Mouse (Mus musculus) ovary, adult 18-20 months (tissue): Measurements from ENCODE around the gene Syne3.
A peak's percentile ranks its signal among the peaks of the same experiment; 100 is the strongest.

Experiments
- DNase-seq: peaks from one replicate; pipeline ENCODE4 v3.0.0; 2022; ENCODE audit warnings: low spot score, mixed read lengths

Gene Syne3

DNA sequence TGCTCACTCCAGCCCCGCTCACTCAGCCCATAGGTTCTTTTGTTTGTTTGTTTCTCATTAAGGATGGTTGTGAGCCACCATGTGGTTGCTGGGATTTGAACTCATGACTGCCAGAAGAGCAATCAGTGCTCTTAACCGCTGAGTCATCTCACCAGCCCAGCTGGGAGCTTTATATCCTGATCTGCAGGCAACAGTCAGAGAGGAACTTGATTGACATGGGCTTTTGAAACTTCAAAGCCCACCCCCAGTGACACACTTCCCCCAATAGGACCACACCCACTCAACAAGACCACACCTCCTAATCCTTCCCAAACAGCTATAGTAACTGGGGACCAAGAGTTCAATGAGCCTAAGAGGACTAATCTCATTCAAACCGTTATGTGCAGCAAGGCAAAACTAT, 85.1 kb downstream of the Syne3 start:
- DNase-seq = no peak

DNA sequence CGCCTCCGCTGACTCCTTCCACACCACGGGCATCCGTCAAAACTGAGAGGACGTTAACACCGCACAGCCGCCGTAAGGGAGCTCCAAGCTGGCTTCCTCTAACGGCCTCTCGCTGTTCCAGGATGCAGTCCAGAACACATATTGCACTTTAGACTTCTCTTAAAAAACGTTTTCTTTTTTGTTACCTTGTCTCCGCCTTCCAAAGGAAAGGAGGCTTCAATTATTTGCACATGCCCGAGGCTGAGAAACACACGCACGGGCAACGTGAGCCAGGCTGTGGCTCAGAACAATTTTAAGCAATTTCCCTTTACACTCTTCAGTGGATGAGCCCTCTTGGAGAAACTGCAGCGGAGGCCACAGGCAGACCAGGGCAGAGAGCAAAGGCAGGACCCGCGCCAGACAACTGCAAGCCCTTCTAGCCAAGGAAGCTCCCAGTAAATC, 85.6 kb downstream of the Syne3 start:
- DNase-seq = no peak

DNA sequence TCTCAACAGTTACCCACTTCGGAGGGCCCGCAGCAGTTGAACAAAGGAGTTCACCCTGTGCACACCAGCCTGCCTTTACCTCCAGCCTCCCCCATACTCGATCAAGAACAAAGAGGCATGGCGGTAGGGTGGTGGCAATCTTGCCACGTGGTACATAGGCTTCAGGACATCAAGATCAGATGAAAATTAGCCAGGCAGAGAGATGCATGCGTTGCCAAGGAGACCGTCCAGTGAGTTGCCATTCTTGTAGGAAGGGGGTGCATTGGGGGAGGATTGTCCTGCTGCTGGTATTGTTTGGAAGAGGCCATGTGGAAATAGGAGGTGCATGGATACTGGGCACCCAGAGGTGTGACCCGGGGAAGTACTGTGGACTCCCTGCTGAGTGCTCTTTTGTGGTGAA, 87.0 kb downstream of the Syne3 start:
- DNase-seq = no peak

DNA sequence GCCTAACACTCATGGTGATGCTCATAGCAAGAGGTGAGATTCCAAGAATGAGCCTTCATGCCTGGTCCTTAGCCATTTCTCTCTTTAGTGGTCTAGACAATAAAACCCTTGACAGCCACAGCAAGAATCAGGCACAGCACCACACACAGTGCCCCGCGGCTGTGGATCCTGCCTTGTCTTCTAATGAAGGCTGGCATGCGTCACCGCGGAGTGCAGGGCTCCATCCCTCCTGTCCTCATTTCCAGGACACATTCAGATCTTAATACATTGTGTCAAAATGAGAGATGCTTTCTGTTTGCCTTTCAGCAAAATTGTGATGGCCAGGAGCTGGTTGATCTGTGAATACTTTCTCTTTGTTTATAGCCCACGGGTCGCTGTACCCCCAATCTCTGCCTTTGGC, 88.5 kb downstream of the Syne3 start:
- no peak for DNase-seq

DNA sequence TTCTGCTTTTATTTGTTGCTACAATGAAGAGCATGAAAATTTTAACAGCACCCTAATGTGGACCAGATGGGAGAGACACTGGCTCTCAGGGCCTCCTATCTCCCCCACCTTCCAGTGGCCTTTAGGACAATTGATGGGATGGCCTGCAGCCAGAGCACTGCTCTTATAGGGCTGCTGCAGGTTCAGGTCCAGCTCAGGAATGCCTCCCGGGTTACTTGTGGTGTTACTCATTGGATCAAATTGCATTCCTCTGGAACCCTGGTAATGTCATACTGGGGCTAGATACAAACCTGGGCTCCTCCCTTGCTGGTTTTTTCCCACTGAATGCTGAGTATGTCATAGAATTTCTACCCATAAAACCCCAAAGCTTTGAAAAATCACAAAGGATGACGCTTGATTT, 90.4 kb downstream of the Syne3 start:
- no peak for DNase-seq

DNA sequence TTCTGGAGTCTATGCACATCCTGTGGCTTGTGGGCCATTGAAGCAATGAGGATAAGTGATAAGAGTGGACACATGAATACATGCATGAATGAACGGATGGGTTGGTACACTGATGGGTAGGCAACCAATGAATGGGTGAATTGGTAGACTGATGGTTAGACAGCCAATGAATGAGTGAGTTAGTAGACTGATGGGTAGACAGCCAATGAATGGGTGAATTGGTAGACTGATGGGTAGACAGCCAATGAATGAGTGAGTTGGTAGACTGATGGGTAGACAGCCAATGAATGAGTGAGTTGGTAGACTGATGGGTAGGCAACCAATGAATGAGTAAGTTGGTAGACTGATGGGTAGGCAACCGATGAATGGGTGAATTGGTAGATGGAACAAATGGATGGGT, 91.7 kb downstream of the Syne3 start:
- DNase-seq = no peak

DNA sequence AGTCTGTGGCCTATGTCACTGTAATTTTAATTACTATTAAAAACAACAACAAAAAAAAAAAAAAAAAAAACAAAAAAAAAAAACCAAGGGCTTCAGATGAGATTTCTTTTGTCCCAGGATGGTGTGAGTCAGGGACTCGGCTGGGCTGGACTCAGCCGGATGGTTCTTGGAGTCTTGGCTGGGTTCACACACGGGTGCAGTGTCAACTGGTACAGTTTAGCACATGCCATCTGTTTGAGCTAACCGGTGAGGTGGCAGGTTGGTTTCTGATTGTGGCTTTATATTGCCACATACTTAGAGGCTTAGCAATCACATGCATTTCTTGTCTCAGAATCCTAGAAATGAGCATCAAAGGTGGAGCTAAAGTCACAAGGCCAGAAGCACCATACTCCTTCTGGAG, 92.3 kb downstream of the Syne3 start:
- DNase-seq = no peak

DNA sequence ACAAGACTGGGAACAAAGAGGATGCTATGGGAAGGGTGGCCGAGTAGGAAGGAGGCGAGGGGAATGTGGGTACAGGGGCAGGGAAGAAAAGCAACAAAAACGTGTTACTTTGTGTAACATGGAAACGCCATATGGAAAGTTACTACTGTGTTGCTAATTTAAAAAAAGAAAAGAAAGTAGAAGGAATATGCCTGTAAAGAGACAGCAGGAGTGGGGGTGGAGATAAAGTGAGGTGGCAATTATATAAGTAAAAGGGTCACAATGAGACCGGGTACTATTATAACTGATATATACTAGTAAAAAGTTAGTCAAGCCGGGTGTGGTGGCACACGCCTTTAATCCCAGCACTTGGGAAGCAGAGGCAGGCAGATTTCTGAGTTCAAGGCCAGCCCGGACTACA, 92.8 kb downstream of the Syne3 start:
- DNase-seq = no peak

DNA sequence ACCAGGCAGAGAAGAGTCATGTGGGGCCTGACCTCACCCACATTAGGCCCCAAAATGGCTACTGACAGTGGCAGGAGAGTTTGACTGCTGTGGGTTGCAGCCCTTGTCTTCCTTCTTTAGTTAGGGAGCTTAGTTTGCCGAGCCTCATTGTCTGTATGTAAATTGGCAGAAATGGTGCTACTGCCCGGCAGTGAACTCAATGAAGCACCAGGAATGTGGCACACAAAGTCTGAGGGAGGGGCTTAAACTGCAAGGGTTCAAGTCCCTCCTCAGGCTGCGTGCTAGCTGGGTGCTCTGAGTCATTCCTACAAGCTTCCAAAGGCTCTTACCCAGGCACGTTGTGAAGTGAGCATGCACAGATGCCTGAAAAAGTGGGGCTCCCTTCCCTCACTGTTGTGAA, 93.9 kb downstream of the Syne3 start:
- no peak for DNase-seq

DNA sequence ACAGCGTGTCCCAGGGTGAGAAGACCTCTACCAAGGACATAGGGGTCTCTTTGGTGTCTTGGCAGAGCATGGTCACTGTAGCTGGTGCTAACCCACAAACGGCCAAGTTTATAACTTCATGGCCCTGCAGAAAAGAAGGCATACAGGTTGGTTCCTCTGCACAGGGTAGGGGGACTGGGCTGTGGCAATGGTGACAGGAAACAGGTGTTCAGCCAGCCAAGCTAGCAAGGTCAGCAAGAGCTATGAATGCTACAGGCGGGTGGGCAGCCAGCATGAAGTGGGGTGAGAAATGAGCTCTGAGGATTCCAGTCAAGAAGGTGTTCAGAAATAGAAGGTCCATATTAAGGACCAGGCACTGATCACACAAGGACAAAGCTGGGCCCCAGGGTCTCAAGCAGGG, 96.6 kb downstream of the Syne3 start:
- DNase-seq = no peak

DNA sequence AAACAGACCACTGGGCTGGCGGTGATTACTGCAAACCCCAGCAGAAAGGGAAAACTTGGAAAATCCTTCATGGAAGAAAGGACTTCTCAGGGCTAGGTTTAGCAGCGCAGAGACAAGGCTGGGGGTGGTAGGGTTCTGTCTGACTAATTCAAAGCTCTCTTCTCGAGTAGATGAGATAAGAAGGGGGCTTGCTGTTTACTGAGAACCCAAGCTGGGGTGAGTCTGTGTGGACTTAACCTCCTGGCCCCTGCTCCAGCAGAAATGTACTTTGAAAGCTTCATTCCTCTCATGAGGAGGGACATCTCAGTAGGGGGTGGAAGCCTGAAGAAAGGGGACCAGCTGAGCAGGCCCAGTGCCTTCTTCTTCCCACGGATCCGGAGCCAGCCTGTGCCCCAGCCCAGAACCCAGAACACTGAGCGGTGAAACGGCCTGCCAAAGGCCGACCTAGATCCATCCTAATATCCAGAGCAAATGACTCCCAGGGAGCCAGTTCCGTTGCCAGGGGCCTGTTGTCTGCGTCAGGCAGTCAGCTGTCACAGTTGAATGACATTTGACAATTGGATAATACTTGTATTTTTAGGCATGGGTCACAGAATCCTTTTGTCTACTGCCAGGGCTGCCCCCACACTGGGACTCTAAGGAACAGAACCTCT, 97.2 kb downstream of the Syne3 start:
- no peak for DNase-seq

DNA sequence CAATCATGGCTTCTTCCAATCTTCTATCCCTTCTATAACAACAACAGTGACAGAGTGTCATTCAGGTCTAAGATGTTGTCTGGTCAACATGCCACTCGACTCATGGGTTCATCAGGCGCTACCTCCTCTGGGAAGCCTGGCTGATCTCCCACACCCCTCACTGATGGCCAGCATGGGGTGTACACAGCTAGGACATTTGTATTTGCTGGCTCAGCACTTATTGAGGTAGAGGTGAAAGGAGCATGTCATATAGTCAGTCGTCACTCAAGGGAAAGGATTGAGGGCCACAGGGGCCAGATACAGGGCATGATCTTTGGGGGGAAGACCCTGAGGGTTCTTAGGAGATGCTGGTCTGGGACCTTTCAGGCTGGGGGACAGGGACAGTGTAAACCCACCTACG, 99.9 kb downstream of the Syne3 start:
- no peak for DNase-seq

DNA sequence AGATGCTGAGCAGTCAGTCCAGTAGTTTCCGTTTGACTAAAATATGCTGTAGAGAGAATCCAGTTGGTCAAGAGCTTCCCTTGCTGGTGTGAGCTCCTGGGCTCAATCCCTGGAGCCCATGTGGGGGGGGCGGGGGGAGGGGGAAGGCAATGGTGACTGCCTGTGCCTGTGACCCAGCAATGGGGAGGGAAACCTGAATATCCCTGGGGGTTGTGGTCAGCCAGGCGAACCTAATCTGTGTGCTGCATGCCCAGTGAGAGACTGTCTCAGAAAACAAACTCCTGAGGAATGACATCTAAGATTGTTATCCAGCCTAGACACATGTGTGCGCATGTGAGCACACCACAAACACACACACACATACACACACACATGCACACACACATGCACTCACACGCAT, 100.6 kb downstream of the Syne3 start:
- DNase-seq = no peak

DNA sequence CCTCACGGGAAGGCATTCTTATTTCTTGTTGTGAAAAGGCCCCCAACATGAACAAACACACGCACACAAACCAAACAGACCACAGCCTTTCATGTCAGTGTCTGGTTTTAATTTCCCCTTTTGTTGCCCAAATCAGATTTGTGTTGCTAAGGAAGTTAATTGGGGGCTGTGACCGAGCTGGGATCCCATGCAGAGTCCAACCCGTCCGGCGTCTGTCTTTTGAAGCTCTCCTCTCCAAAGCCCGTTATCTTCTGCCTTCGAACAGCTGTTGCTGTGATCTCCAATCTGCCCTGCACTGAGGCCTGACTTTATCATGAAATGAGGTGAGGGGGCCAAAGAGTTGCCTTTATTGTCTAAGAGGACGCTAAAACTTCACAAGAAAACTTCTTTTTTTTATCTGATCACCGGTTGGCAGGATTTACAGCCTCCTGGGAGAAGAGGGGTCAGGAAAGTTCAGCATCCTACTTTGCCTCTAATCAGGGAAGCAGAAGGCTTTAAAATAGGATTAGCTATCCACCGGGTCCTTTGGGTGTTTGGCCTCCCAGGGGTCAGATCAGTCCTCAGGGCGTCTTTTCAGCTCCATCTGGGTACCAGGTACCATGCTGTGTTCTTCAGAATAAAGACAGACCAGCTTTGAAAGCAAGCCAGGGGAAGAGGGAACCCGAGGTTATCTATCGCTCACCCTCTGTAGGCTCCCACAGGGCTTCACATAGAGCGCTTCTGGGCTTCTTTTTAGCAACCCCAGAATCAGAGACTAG, 101.4 kb downstream of the Syne3 start:
- no peak for DNase-seq

DNA sequence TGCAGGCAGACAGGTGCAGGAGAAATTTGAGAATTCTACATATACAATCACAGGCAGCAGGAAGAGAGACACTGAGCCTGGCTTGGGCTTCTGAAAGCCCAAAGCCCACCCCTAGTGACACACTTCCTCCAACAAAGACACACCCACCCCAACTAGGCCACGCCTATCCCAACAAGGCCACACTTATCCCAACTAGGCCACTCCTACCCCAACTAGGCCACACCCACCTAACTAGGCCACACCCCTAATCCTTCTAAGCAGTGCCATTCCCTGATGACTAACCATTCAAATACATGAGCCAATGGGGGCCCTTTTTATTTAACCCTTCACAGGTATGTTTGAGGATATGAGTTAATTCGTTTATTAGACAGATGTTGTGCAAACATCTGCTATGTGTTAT, 102.5 kb downstream of the Syne3 start:
- no peak for DNase-seq

DNA sequence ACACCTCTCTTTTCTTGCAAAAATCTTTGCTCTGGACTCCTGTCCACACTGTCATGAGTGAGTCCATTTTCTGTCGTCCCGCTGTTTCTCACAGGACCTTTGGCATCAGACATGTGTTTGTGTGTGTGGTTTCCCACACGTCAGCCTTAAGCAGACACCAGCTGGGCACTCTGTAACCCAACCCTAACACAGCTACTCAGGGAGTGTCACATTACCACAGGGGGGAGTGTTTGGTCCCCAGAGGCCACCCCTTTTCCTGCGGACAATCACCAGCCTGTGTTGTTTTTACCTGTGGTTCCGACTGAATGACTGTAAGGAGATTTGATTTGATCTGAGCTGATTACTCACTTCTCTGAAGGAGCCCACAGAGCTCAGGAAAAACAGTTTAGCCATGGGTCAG, 105.5 kb downstream of the Syne3 start:
- DNase-seq = no peak

DNA sequence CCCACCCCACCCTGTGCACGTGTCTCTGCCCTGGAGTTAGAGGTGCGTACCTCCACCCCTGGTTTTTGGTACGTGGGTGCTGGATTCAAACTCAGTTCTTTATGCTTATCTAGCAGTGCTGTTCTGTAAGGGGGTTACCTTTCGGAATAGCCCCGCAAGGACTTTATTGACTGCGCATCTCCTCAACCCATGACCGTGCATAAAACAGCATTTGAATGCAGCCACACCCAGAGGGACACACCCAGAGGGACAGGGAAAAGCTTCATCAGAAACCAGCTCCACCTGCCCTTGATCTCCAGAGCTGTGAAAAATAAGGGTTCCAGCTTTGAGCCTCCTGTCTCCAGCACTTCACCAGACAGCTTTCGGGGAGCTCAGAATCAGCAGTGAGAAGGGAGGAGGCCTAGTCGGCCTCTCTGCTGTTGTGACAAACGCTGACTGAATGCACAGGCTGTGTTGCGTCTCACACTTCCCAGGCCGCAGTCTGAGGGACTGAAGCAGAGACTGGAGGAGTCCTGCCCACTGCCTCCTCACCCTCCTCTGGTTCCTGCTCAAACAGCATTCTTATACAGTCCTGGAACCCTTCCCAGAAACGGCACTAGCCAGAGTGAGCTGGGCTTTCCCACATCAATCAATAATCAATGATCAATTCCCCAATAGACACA, 107.1 kb downstream of the Syne3 start:
- no peak for DNase-seq

DNA sequence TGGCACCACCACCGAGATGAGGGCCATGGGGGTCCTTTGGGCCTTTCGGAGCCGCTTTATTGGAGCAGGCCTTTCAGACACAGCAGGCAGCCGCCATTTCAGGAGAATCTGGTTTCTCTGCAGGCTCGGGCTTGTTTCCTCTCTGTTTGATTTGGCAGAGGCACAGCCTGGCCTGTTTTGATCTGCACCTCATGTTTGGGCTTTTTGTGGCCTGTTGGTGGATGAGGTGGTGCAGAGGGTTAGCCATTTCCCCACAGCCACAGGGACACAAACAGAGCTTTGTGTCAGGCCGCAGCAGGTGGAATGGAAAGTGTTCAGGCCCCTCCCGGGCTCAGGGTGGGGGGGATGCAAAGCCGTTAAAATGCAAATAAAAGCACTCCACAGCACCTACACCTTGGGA, 108.3 kb downstream of the Syne3 start:
- no peak for DNase-seq

DNA sequence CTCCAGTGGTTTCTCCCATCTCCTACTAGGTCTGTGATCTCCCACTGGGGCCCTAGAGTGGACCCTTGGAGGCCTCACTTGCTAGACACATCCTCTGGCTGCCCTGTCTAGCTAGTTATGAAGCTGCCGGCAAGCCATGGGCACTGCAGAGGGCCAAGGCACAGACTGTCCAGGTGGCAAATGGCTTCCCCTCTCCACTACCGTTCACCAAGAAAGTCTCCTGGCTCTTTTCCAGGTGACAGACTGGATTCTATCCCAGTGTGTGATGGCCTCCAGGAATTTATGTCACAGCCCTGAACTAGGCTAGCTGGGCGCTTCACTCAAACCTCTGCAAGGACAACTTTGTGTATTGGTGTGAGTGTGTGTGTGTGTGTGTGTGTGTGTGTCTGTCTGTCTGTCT, 109.8 kb downstream of the Syne3 start:
- DNase-seq = no peak

DNA sequence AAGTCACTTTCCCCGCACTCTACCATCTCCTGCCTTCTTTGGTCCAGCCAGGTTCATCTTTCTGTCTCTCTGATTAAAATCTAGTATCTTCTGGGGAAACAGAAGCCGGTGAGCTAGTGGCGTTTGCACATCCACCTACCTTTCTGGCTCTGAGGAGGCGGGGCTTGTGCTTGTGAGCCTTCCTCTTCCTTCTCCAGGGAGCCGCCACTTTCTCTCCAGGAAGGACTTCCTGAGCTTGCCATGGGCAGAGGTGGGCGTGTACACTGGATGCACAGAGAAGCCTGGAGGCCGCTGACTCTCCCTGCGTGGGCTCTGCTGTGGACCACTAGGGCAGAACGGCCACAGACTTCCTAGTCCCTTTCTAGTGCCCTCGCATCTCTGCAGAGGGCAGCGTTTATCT, 110.4 kb downstream of the Syne3 start:
- no peak for DNase-seq

DNA sequence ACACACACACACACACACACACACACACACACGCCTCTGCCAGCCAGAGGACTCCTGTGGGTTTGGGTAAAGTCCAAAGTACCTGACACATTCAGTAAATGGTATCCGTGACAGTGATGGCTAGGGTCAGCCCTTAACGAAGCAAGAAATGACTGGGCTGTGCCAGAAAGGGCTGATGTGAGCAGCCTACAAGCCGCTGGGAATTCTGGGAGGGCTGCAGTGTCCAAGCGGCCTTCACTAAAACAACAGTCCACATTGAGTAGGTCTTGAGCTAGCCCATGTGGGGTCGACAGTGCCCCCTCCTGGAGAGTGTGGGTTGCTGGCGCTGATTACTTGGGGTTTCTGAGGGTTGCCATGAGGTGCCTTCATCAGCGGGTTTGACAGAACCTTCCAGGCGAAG, 110.9 kb downstream of the Syne3 start:
- DNase-seq = no peak

DNA sequence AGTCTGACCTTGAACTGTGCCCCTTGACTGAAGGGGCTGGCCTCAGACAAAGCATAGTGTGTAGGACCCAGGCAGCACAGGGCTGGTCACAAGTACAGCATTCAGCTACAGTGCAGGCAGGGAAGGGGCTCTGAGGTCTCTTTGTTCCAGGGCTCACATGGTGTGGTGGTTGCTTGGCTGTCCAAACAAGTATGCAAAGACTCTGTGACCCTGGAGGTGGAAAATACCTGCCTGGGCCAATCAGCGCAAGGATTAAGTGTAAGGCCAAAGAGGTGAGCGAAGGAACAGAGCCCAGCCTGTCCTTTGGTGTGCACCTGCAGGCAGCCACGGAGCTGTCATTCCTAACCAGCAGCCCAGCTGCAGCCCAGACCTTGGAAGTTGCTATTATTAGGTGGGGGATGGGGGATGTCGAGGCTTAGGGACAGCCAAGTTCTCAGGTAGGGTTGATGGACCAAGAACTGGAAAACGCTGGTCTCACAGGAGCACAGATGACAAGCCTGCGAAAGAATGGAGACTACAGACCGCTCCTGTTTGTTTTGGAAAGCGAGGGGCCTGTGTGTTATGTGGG, 112.5 kb downstream of the Syne3 start:
- DNase-seq = no peak

DNA sequence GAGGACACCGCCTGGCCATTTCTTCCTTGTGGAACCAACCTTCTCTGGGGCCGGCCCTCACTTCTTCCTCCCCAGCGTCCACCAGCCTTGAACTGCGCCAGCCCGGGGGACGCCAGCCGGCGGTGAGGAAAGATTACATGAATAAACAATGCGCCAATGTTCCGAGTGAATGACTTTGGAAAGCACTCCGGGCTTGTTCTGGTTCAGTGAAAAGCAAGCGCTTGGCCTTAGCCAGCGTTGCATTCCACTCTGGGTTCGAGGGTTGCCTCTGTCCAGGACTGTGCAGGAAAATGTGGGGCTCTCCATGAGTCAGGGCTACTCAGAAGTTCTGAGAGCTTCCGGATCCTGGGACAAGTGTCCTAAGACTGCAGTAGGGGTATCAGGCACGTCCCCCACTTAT, 113.0 kb downstream of the Syne3 start:
- DNase-seq = peak; percentile 46
